Mouse (Mus musculus) induced T-regulatory cell, adult 2 months (primary cell): ENCODE results near the gene Gm28557.
A peak's percentile ranks its signal among the peaks of the same experiment; 100 is the strongest.
"Not testable (repeated sequence)": the region's sequence is repeated elsewhere in the genome, so short reads cannot be mapped to it uniquely, and the experiment has no call there.

Experiments
- DNase-seq: peaks from one replicate; pipeline ENCODE4 v3.0.0-alpha.2; 2012; ENCODE audit warnings: low read depth

The Gm28557 gene

GRCm38 (mm10) chr13:67108194-67108820 is at the start of gene Gm28557:
Gene Gm28557, minus strand, starts transcription at chr13:67108604.
- peak; percentile 99 for DNase-seq

GRCm38 (mm10) chr13:67128038-67128721 is 19.8 kb upstream of the Gm28557 start:
- peak; percentile 91 for DNase-seq

GRCm38 (mm10) chr13:67127507-67127906 is 19.1 kb upstream of the Gm28557 start:
- DNase-seq = not testable (repeated sequence)

- no peak for DNase-seq
Measured at GRCm38 (mm10) chr13:67124460-67124859, 16.1 kb upstream of the Gm28557 start.

- DNase-seq = not testable (repeated sequence)
Measured at GRCm38 (mm10) chr13:67121360-67121759, 13.0 kb upstream of the Gm28557 start, which contains the start of gene Zfp759. Gene Zfp759, plus strand, starts transcription at chr13:67121660.

GRCm38 (mm10) chr13:67116163-67116562 is 7.8 kb upstream of the Gm28557 start, which contains the start of gene Rslcan18:
Gene Rslcan18, minus strand, starts transcription at chr13:67116263.
- not testable (repeated sequence) for DNase-seq

GRCm38 (mm10) chr13:67113287-67113686 is 4.9 kb upstream of the Gm28557 start:
- no peak for DNase-seq

- DNase-seq = no peak
Measured at GRCm38 (mm10) chr13:67112096-67112495, 3.7 kb upstream of the Gm28557 start.

GRCm38 (mm10) chr13:67108821-67109206 is 410 bp upstream of the Gm28557 start:
- DNase-seq = no peak

- no peak for DNase-seq
Measured at GRCm38 (mm10) chr13:67107681-67108080, 723 bp downstream of the Gm28557 start.

- DNase-seq = no peak
Measured at GRCm38 (mm10) chr13:67097876-67098275, 10.5 kb downstream of the Gm28557 start, which contains the start of gene Zfp708. Gene Zfp708, minus strand, starts transcription at chr13:67097976.

GRCm38 (mm10) chr13:67090154-67090553 is 18.2 kb downstream of the Gm28557 start:
- DNase-seq = no peak

- DNase-seq = peak; percentile 54
Measured at GRCm38 (mm10) chr13:67081946-67082345, 26.5 kb downstream of the Gm28557 start.

- DNase-seq = peak; percentile 81
Measured at GRCm38 (mm10) chr13:67081142-67081713, 27.2 kb downstream of the Gm28557 start.

- no peak for DNase-seq
Measured at GRCm38 (mm10) chr13:67077244-67077643, 31.2 kb downstream of the Gm28557 start.

GRCm38 (mm10) chr13:67072786-67073185 is 35.6 kb downstream of the Gm28557 start:
- no peak for DNase-seq

GRCm38 (mm10) chr13:67065386-67065785 is 43.0 kb downstream of the Gm28557 start:
- DNase-seq = no peak

- DNase-seq = no peak
Measured at GRCm38 (mm10) chr13:67062427-67062826, 46.0 kb downstream of the Gm28557 start.

GRCm38 (mm10) chr13:67060786-67061358 is 47.5 kb downstream of the Gm28557 start, which contains the start of gene Zfp712:
Gene Zfp712, minus strand, starts transcription at chr13:67061170.
- DNase-seq = peak; percentile 94

- peak; percentile 64 for DNase-seq
Measured at GRCm38 (mm10) chr13:67060161-67060785, 48.1 kb downstream of the Gm28557 start.
